Mouse (Mus musculus) WW6 (cell line): ENCODE results near the gene Mycbp.
"Not testable (repeated sequence)": the region's sequence is repeated elsewhere in the genome, so short reads cannot be mapped to it uniquely, and the experiment has no call there.

Experiments
- DNase-seq: peaks from one replicate; pipeline ENCODE4 v3.0.0-alpha.2; 2013; ENCODE audit warnings: low read depth, low spot score

Gene Mycbp

GRCm38 (mm10) chr4:123939838-123940237 lies 35.2 kb downstream of the Mycbp start:
- peak; percentile 52 for DNase-seq

GRCm38 (mm10) chr4:123940878-123941277 lies 36.2 kb downstream of the Mycbp start:
- DNase-seq, result not testable (repeated sequence)

- no peak for DNase-seq
Observed at GRCm38 (mm10) chr4:123946701-123947100, 42.1 kb downstream of the Mycbp start.

- no peak for DNase-seq
Observed at GRCm38 (mm10) chr4:123947149-123947548, 42.5 kb downstream of the Mycbp start.

- DNase-seq, result no peak
Observed at GRCm38 (mm10) chr4:123948901-123949300, 44.3 kb downstream of the Mycbp start.

- no peak for DNase-seq
Observed at GRCm38 (mm10) chr4:123949649-123950048, 45.0 kb downstream of the Mycbp start.

GRCm38 (mm10) chr4:123952059-123952458 lies 47.4 kb downstream of the Mycbp start:
- no peak for DNase-seq

GRCm38 (mm10) chr4:123956703-123957491 lies 52.3 kb downstream of the Mycbp start:
- peak; percentile 62 for DNase-seq

- DNase-seq, result no peak
Observed at GRCm38 (mm10) chr4:123957492-123957808, 52.8 kb downstream of the Mycbp start.

GRCm38 (mm10) chr4:123957891-123958290 lies 53.3 kb downstream of the Mycbp start:
- no peak for DNase-seq

GRCm38 (mm10) chr4:123960955-123961354 lies 56.3 kb downstream of the Mycbp start:
- DNase-seq, result no peak
